ENCODE assay signal across 25 mouse cellular contexts in the genomic region with DNA sequence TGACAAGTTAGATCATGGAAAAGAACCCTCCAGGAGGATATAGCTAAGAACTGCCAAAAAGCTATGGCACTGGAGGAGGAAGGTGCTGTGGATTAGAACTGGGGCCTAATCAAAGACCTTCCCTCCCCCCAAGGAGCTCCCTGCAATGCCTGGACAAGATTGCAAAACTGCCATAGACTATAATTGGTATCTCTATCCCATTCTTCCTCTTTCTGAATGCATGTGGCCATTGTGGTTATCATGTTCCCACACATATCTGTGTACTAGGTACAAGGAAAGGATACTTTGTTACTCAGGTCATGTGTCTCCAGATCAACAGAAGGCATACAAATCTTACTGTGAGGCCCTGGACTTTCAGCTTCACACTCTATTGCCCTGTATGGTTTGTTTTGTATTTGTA. TPM values are rescaled to one million over a fixed set of nuclear protein-coding genes. Genes with fewer than 3 reads are reported as not detected.
DNase-seq lines count a peak whose midpoint lies in the region; ATAC-seq and TF ChIP-seq lines count a peak whose summit lies in the region.
"Had no signal": no experiment of that assay in that cellular context is flagged by ENCODE, and none has a peak within 500 bp of the region (broad histone marks: within the 10 kb centered on the region; RNA-seq: fewer than 3 reads in every experiment).

No protein-coding gene starts in this region.

- ATAC-seq in hematopoietic stem cell, adult 5-6 weeks (replicated peaks in 1 of 2; ENCODE audit: insufficient read depth in 1 of 2, low FRiP score in 2 of 2, low TSS enrichment in 1 of 2, low read depth in 1 of 2, poor library complexity in 2 of 2, severe bottlenecking in 2 of 2) = peak; percentile 35 to 60; a peak in 2 of 4 replicates
- ATAC-seq in monocyte, adult 5-6 weeks (replicated peaks; ENCODE audit: insufficient number of reproducible peaks, low FRiP score, low TSS enrichment, poor library complexity, severe bottlenecking) = peak; percentile 53
- no peak for ATAC-seq in hindbrain, embryonic 16.5 days
- ATAC-seq: activated CD4-positive, CD25-positive, alpha-beta regulatory T cell, adult 4 months; CD4-positive, CD25-positive, alpha-beta regulatory T cell, adult 4 months; forebrain, embryonic 15.5 days; hindbrain, postnatal 0 days; Patski had no signal

- peaks cover 2% of the 10 kb centered on the region for H3K79me2 ChIP-seq in MEL (ENCODE audit: control insufficient read depth, insufficient read depth, low read length, poor library complexity)

- no peak for TF ChIP-seq CTCF in MEL (IDR thresholded peaks at IDR 0.05 in 2 of 3, conservative IDR thresholded peaks at IDR 0.05 in 1 of 3; ENCODE audit: control insufficient read depth in 1 of 3, insufficient read depth in 1 of 3, low read depth in 2 of 3, low read length in 3 of 3, poor library complexity in 1 of 3, severe bottlenecking in 1 of 3)
- no peak for TF ChIP-seq CTCF in bone marrow macrophage, adult 2 months (IDR thresholded peaks at IDR 0.05; ENCODE audit: low read depth, low read length)

- no peak for TF ChIP-seq RAD21 in MEL (IDR thresholded peaks at IDR 0.05; ENCODE audit: low read depth, low read length)

- peak; percentile 68 for DNase-seq in MEL (ENCODE audit: low read depth, low spot score)
- no peak for DNase-seq in left cerebral cortex, postnatal 36 days (ENCODE audit: low spot score in 2 of 2)
- no peak for DNase-seq in right cerebral cortex, postnatal 25 days
- DNase-seq: adrenal gland, postnatal 14 days; B cell, adult 2 months; cerebellum, adult 18-20 months; cerebellum, adult 9-11 months; cerebellum, postnatal 36 days; gastrocnemius, postnatal 14 days; heart, postnatal 36 days had no signal

- no peak overlapping the region for H3K4me3 ChIP-seq in MEL (ENCODE audit: control insufficient read depth in 1 of 2, insufficient read depth in 1 of 2, low read depth in 2 of 2, low read length in 2 of 2)
- H3K4me3 ChIP-seq in bone marrow macrophage, adult 2 months (ENCODE audit: insufficient read depth, low read length) = no peak overlapping the region
- no peak overlapping the region for H3K4me3 ChIP-seq in hindbrain, embryonic 16.5 days (ENCODE audit: low read length)
- H3K4me3 ChIP-seq: embryonic facial prominence, embryonic 10.5 days; erythroblast, embryonic 14.5 days; forebrain, embryonic 10.5 days; forebrain, embryonic 15.5 days; heart, embryonic 13.5 days; hindbrain, embryonic 12.5 days had no signal

- TF ChIP-seq EP300 in MEL (IDR thresholded peaks at IDR 0.05; ENCODE audit: low read depth in 1 of 2, low read length in 2 of 2) = peak; percentile 68 to 83; a peak in 3 of 4 replicates

- H3K4me1 ChIP-seq in MEL (ENCODE audit: control insufficient read depth in 1 of 2, insufficient read depth in 2 of 2, low read length in 2 of 2) = peaks cover 0 to 2% of the 10 kb centered on the region in 2 experiments; a peak in 1 of 4 replicates
- peaks cover 24% of the 10 kb centered on the region for H3K4me1 ChIP-seq in bone marrow macrophage, adult 2 months (ENCODE audit: control insufficient read depth, insufficient read depth, low read length)
- H3K4me1 ChIP-seq in hindbrain, embryonic 16.5 days (ENCODE audit: control insufficient read depth, insufficient read depth, low read depth, low read length) = no peaks in the 10 kb centered on the region
- H3K4me1 ChIP-seq: embryonic facial prominence, embryonic 10.5 days; forebrain, embryonic 10.5 days; forebrain, embryonic 15.5 days; heart, embryonic 13.5 days; hindbrain, embryonic 12.5 days had no signal

- H3K27ac ChIP-seq in MEL (ENCODE audit: control insufficient read depth, low read depth, low read length) = no peak overlapping the region
- 0 out of 2 replicates have a peak overlapping the region, but pooled peaks have one; percentile 16 for H3K27ac ChIP-seq in bone marrow macrophage, adult 2 months (ENCODE audit: insufficient read depth, low read depth, low read length)
- H3K27ac ChIP-seq in hindbrain, embryonic 16.5 days (ENCODE audit: low read depth, low read length) = no peak overlapping the region
- H3K27ac ChIP-seq: embryonic facial prominence, embryonic 10.5 days; forebrain, embryonic 10.5 days; forebrain, embryonic 15.5 days; heart, embryonic 13.5 days; hindbrain, embryonic 12.5 days; hindbrain, postnatal 0 days had no signal

- no peaks in the 10 kb centered on the region for H3K9me3 ChIP-seq in MEL (replicated peaks; ENCODE audit: insufficient read depth, low read length)
- H3K9me3 ChIP-seq in hindbrain, embryonic 16.5 days (ENCODE audit: control insufficient read depth, low read length) = 0 out of 2 replicates have a peak, but pooled peaks cover 3% of the 10 kb centered on the region
- H3K9me3 ChIP-seq: forebrain, embryonic 10.5 days; forebrain, embryonic 15.5 days; hindbrain, embryonic 12.5 days had no signal

- intact Hi-C loops in left cerebral cortex, postnatal 36 days (cut with DNase I) = no loop called here

- peaks cover 0 to 5% of the 10 kb centered on the region in 2 experiments; a peak in 2 of 4 replicates for H3K36me3 ChIP-seq in MEL (ENCODE audit: control insufficient read depth in 1 of 2, insufficient read depth in 2 of 2, low read length in 2 of 2)
- no peaks in the 10 kb centered on the region for H3K36me3 ChIP-seq in hindbrain, embryonic 16.5 days (ENCODE audit: control insufficient read depth, insufficient read depth, low read length)
- H3K36me3 ChIP-seq: embryonic facial prominence, embryonic 10.5 days; forebrain, embryonic 10.5 days; forebrain, embryonic 15.5 days; G1E; heart, embryonic 13.5 days; hindbrain, embryonic 12.5 days had no signal

- peaks cover 0 to 1% of the 10 kb centered on the region in 2 experiments; a peak in 1 of 4 replicates for H3K27me3 ChIP-seq in MEL (ENCODE audit: control insufficient read depth in 1 of 2, insufficient read depth in 2 of 2, low read length in 2 of 2)
- H3K27me3 ChIP-seq in hindbrain, embryonic 16.5 days (replicated peaks; ENCODE audit: control insufficient read depth, insufficient read depth, low read length) = no peaks in the 10 kb centered on the region
- H3K27me3 ChIP-seq: forebrain, embryonic 15.5 days; heart, embryonic 13.5 days; hindbrain, embryonic 12.5 days; Patski had no signal

- no peak for TF ChIP-seq POLR2A in MEL (IDR thresholded peaks at IDR 0.05; ENCODE audit: control insufficient read depth in 1 of 2, insufficient read depth in 1 of 2, low read depth in 1 of 2, low read length in 2 of 2, poor library complexity in 1 of 2)
- no peak for TF ChIP-seq POLR2A in bone marrow macrophage, adult 2 months (IDR thresholded peaks at IDR 0.05; ENCODE audit: borderline replicate concordance, low read depth, low read length)

- H3K9ac ChIP-seq in MEL (ENCODE audit: control insufficient read depth, low read depth, low read length, poor library complexity, severe bottlenecking) = no peak overlapping the region
- H3K9ac ChIP-seq in hindbrain, embryonic 16.5 days (ENCODE audit: low read depth, low read length) = no peak overlapping the region
- H3K9ac ChIP-seq: forebrain, embryonic 15.5 days; heart, embryonic 13.5 days; hindbrain, embryonic 12.5 days had no signal

- no peak overlapping the region for H3K4me2 ChIP-seq in hindbrain, embryonic 16.5 days (ENCODE audit: low read length)
- H3K4me2 ChIP-seq: forebrain, embryonic 15.5 days; heart, embryonic 13.5 days; hindbrain, embryonic 12.5 days had no signal

TF ChIP-seq in MEL, 35 proteins besides CTCF, POLR2A, EP300 and RAD21:
- TF ChIP-seq GABPA (IDR thresholded peaks at IDR 0.05; ENCODE audit: low read depth, low read length) = no peak
- peak; percentile 37; the same call in 1 of the 2 replicates for TF ChIP-seq USF1 (IDR thresholded peaks at IDR 0.05; ENCODE audit: low read depth, low read length)
- TF ChIP-seq GATA1 (IDR thresholded peaks at IDR 0.05; ENCODE audit: low read depth, low read length) = peak; percentile 27; the same call in 1 of the 2 replicates
- peak; percentile 17 for TF ChIP-seq TAL1 (IDR thresholded peaks at IDR 0.05; ENCODE audit: low read length)
- TF ChIP-seq CHD1 (IDR thresholded peaks at IDR 0.05; ENCODE audit: low read depth, low read length) = no peak
- peak; percentile 63; the same call in 1 of the 2 replicates for TF ChIP-seq RCOR1 (IDR thresholded peaks at IDR 0.05; ENCODE audit: low read depth, low read length)
- peak; percentile 58 for TF ChIP-seq ETS1 (IDR thresholded peaks at IDR 0.05; ENCODE audit: low read depth, low read length)
- TF ChIP-seq MEF2A (IDR thresholded peaks at IDR 0.05; ENCODE audit: extremely low read depth, insufficient replicate concordance, low read depth, low read length, poor library complexity, severe bottlenecking) = peak; percentile 69; the same call in 1 of the 2 replicates
- no peak for TF ChIP-seq KAT2A (conservative IDR thresholded peaks at IDR 0.05; ENCODE audit: low read depth, low read length)
- peak; percentile 41; the same call in 1 of the 2 replicates for TF ChIP-seq TCF12 (IDR thresholded peaks at IDR 0.05; ENCODE audit: low read depth, low read length)
- no peak for TF ChIP-seq NRF1 (IDR thresholded peaks at IDR 0.05; ENCODE audit: insufficient read depth, low read depth, low read length, poor library complexity, severe bottlenecking)
- 0 out of 2 replicates have a peak, but pooled peaks have one; percentile 25 for TF ChIP-seq MYB (IDR thresholded peaks at IDR 0.05; ENCODE audit: low read depth, low read length)
- no peak for TF ChIP-seq MAFK (IDR thresholded peaks at IDR 0.05; ENCODE audit: borderline replicate concordance, low read depth, low read length)
- no peak for TF ChIP-seq MYC (IDR thresholded peaks at IDR 0.05; ENCODE audit: low read depth, low read length)

RNA-seq across cellular contexts. Expression of gene Mtpn, which starts 4.7 kb away (rescaled TPM):
- 74.5 and 75.2 TPM in 2 replicates for total RNA-seq in MEL (2012; rRNA removed)
- polyA plus RNA-seq in MEL (2012; ENCODE audit: insufficient read depth in 1 of 2, insufficient read length in 2 of 2, low read depth in 1 of 2, low replicate concordance in 2 of 2, missing spikeins in 1 of 2) = 100 to 1,000 TPM in 1 of 2 experiments, 10 to 100 TPM in 1; 85.4 to 153 TPM
- polyA plus RNA-seq in bone marrow macrophage, adult 2 months (2012; ENCODE audit: insufficient read depth, insufficient read length, missing spikeins) = 195 and 199 TPM in 2 replicates
- total RNA-seq in hematopoietic stem cell, adult 5-6 weeks (2017) = 126 and 134 TPM in 2 replicates
- total RNA-seq in monocyte, adult 5-6 weeks (2017) = 188 to 223 TPM (median 212 TPM) in 3 replicates
- polyA plus RNA-seq in hindbrain, embryonic 16.5 days (2015; fragmentation: Nextera tagmentation; extraction: Ambion mirVana) = 225 and 234 TPM in 2 replicates
- total RNA-seq in left cerebral cortex, postnatal 36 days (2021) = 100 to 1,000 TPM; 276 to 317 TPM
